Mouse (Mus musculus) embryo, embryonic 9.5 days (tissue): ENCODE data around the gene Trrap.
A peak's percentile ranks its signal among the peaks of the same experiment; 100 is the strongest.

Source experiments
- DNase-seq: peaks from one replicate; pipeline ENCODE4 v3.0.0-alpha.2; 2017; ENCODE audit errors: extremely low spot score

Trrap gene

DNA sequence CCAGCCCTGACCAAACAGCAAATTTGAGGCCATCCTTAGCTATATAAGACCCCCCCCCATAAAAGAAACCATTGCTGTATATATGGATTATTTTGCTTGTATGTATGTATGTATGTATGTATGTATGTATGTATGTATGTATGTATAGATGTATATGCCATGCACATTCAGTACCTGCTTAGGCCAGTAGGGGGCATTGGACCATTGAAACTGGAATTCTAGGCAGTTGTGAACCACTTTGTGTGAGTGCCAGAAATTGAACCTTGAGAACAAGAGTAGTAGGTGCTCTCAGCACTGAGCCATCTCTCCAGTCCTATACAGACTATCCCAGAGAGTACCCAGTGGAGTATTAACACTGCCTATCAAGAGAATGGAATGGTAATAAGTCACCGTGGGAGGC lies 104.2 kb downstream of the Trrap start:
- DNase-seq: no peak

GRCm38 (mm10) chr5:144872326-144872725 lies 104.8 kb downstream of the Trrap start:
- DNase-seq: no peak

DNA sequence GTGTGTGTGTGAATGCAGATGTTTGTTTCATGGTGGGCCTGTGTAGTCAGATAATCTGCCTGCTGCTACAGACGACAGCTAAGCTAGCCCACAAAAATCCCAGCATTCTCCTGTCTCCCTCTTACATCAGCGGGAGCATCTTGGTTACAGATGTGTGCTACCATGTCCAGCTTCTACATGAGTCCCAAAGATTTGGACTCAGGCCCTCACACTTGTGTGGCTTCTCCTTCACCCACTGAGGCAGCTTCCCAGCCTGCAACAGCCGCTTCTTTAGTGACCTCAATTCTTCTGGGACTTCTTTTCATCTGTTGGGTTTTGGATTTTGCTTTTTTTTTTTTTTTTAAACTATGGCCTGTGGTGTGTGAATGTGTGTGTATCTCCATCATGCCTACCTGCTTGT lies 105.3 kb downstream of the Trrap start:
- DNase-seq: no peak

DNA sequence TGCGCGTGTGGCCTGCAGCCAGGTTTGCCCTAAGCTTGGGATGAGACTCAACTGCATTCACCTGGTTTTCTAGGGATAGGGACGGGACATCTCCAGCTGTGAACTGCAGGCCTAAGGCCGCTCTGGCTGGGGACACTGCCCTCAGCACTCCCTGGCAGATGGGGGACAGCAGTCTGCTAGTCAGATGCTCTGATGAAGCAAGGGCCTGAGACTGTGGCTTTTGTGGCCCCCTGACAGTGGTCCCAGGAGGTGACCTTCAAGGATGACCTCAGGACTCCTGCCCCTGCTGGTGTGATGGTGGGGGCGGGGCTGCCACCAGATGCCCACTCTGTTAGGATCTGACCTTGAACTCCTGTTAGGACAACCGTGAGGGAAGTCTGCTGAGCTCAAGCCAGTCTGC lies 107.7 kb downstream of the Trrap start:
- DNase-seq: no peak

DNA sequence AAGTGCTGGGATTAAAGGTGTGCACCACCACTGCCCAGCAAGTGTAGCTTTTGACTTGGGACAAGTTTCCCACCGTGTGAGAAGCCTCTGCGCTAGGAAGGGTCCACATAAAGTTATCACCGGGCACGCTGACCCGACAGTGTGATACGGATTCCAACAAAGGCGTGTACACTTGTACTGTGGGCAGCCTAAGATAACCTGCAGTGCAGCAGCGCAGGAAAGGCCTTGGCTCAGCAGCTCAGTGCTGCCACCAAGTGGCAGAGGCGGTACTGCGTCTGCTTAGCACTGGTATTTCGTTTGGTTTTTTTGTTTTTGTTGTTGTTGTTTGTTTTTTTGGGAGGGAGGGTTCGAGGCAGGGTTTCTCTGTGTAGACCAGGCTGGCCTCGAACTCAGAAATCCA lies 108.4 kb downstream of the Trrap start:
- DNase-seq: peak; percentile 65

DNA sequence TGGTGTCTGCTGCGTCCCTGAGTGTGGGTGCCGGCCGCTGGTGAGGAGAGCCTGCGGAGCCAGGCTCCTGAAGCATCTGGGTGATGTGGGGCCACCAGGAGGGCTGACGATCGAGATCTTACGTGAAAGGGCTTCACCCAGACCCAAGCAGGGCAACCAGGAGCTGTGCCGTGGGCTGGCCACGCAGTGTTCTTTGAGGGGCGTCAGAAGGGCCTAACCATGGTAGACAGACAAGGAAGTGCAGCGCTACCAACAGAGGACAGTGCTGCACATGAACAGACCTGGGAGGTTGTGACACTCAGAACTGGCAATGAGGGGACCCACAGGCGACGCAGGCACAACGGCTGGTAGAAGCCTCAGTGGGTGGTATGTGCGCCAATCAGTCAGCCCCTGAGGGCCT lies 109.5 kb downstream of the Trrap start:
- no peak for DNase-seq

GRCm38 (mm10) chr5:144881670-144882399 lies 114.3 kb downstream of the Trrap start:
- no peak for DNase-seq

- DNase-seq: no peak
Measured at GRCm38 (mm10) chr5:144884629-144885217, 117.2 kb downstream of the Trrap start.

GRCm38 (mm10) chr5:144885968-144886650 lies 118.6 kb downstream of the Trrap start:
- no peak for DNase-seq

DNA sequence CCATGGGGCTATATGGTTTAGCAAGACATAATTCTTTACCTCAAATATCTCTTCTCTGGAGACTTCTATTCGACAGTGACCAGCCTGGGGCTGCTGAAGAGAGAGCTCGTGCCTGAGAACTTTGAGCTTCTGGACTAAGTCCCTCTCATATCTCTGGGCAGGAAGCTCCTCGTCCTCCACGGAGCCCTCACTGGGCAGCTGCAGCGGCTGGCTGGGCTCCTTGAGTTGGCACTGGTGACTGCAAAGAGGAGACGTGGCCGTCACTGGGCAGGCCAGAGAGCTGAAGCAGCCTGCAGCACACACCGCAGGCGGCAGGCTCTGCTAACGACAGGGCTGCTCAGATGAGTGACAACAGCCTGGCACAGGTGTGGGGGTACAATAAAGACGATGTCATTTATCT lies 123.7 kb downstream of the Trrap start:
- no peak for DNase-seq

- peak; percentile 33 for DNase-seq
Measured at GRCm38 (mm10) chr5:144897881-144898280, 130.3 kb downstream of the Trrap start.

DNA sequence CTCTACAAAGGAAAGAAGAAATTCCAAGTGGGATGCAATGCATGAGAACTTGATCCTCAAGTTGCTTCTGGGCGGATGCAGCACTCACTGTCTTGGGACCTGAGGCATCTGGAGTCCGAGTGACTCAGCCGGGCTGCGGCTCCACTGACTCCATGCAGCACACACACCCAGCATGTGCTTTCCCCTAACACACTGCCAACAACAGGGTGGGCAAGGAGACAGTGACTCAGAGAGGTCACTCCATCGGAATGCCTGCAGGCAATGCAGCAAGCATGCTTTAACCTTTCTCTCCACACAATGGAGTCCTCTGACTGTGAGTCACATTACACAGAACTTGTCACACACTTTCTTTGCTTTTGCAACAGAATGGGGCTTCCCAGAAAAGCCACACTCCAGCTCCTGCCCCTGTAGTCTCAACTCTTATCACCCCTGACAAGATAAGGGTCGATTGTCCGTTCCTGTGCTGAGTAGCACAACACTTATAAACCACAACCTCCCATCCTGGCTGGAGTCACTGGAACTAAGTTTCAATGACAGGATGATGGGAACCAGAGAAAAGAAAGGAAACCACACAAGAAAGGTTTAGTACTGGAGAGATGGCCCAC lies 131.0 kb downstream of the Trrap start:
- no peak for DNase-seq

DNA sequence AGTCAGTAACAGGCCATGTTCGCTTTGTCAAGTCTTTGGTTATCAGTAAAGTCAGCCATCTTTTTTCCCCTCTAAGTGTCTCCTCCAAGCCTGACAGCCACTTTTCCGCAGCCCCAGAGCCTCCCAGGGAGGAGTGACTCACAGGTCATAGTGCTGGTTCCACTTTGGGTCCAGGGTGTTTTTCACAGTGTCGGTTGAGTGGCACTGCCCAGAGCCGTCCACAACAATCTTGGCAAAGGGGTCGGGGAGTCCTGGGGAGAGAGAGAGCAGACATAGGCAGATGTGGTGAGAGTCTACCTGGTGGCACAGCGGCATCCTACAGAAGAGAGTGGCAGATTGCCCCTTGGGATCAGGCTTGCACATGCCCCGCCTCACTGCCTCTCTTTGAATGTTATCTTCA lies 133.5 kb downstream of the Trrap start:
- DNase-seq: no peak

GRCm38 (mm10) chr5:144901791-144902190 lies 134.3 kb downstream of the Trrap start:
- no peak for DNase-seq

GRCm38 (mm10) chr5:144904356-144905134 lies 137.0 kb downstream of the Trrap start:
- no peak for DNase-seq

GRCm38 (mm10) chr5:144907591-144907990 lies 140.1 kb downstream of the Trrap start:
- no peak for DNase-seq
